Mouse (Mus musculus) activated CD4-positive, CD25-positive, alpha-beta regulatory T cell, adult 4 months (primary cell): ENCODE results near the gene Dcaf15. TPM values are rescaled to one million over a fixed set of nuclear protein-coding genes. Genes with fewer than 3 reads are reported as not detected.

Experiments used
- ATAC-seq: one replicate; pipeline ENCODE4 v1.8.0; 2017
- polyA plus RNA-seq, 2 experiments: library from polyadenylated mRNA; unstranded; fragments of 100-300 nt; shearing (Covaris generic); gene quantifications; one replicate each; pipeline ENCODE4 v1.2.1; 2017

Dcaf15 gene
- polyA plus RNA-seq = 10 to 100 TPM; 13.9 to 15.9 TPM

DNA sequence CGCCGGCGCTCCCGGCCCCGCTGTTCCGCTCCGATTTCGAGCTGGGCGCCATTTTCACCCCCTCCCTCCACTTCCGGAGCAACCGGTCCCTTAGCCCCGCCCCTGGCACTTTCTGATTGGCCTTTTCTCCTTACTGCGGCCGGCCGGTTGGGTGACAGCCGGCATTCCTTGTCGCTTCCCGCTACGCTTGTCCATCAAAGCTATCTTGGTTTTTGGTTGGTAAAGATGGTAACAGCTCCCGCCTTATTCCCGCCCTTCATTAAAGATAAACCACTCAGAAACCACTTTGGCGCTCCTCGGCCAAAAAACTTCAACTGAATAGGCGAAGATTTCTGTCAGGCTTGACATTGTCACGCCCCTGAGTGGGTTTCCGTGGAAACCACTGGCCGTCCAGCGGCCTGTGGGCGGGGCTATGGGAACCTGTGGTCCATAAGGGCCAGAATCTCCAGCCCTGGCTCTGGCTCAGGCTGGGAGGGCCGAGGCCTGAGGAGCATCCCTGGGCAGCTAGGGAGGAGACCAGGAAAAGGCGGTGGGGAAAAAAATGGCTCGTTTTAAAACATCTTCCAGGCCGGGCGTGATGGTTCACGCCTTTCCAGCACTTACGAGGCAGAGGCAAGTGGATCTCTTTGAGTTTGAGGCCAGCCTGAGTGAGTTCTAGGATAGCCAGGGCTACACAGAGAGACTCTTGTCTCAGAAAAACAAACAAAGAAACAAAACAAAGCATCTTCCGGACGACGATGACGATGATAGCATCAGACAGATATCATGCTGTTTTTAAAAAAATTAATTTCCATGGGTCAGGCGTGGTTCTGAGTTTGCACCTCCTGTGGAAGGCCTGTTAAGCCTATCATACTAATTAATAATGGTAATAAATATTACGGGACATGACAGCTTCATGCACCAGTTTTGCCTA is at the start of gene Dcaf15:
Gene Dcaf15 (minus strand): TSS at position 72 of the 913 bp plus-strand sequence.
- peak; percentile 91 for ATAC-seq

DNA sequence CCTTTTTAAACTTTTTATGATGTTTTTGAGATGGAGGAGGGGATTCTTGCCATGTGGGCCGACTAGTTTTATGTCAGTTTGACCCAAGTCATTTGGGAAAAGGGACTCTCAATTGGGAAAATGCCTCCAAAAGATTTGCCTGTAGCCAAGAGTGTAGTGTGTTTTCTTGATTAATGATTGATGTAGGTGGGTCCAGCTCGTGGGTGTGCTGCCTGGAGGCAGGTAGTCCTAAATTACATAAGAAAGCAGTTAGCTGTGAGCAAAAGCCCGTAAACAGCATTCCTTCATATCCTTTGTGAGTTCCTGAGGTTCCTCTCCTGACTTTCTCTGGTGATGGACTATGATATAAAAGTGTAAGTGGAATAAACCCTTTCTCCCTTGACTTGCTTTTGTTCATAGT is 44.6 kb upstream of the Dcaf15 start:
- ATAC-seq = no peak

DNA sequence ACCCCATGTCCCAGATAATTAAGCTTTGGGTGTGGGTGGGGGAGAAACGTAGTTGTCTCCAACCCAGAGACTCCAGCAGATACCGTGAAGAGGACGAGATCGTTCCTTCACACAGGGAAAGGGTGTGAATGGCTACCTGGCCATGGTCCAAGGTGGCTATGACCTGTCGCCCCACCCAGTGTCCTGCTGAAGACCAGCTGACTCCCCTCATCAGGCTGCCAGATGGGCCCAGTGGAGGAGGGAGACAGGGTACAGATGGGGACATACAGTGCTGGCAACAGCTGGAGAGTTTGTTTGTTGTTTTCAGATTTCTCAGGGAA is 43.9 kb upstream of the Dcaf15 start:
- no peak for ATAC-seq

DNA sequence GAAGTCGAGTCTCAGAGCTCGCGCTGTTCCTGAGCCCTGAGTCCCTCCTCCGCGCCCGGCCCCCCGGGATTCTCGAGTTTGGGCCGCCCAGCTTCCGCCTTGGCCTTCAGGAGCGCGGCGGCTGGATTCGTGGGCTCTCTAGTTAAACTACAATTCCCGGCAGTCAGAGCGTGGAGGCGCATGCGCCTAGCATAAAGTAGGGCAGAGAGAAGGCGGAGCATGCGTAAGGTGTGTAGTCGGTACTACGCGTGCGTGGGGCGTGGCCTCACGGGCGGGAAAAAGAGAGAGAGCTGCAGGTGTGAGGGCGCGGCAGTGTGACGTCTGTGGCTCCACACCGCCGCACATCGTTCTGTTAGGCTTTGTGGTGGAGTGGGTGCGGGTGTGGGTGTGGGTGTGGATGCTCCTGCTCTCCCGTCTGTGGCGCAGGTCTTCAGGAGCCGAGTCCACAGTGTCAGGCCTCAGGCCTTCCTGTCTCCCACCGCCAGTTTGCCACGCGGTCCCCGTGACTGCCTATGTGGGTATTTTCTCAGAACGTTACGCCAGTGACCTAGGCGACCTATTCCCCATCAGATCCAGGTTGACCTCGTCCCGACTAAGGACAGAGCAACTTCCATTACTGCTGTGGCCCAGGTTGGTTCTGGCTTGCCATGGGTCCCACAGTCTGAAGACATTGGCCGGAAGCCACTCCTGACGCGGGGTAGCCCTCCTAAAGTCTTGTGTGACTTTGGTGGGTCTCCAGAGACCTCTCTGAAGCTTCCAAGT is 43.4 kb upstream of the Dcaf15 start, which contains the start of the genes Cc2d1a and 4930432K21Rik:
Gene Cc2d1a (minus strand): TSS at position 168 of the 762 bp plus-strand sequence.
Gene 4930432K21Rik (plus strand): TSS at position 257 of the 762 bp plus-strand sequence.
- peak; percentile 95 for ATAC-seq

DNA sequence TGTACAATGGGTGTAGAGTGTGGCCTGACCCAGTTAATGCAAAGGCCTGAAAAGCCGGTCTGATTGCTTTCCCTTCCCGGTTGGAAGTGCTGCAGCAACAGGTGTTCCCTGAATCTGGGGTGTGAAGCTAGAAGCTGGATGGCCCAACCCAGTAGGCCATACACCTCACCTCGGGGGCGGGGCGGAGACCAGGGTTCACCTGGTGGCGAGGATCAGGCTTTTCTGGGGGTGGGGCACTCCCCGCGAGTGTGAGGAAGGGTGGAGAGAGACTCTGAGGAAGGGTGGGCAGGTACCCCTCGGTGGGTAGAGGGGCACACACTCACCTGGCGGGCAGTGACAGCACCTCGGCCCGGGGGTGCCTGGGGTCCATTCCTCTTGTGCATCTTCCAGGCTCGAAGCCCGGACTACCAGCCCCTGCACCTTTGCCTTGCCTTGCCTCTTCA is 42.8 kb upstream of the Dcaf15 start:
- ATAC-seq = peak; percentile 21

DNA sequence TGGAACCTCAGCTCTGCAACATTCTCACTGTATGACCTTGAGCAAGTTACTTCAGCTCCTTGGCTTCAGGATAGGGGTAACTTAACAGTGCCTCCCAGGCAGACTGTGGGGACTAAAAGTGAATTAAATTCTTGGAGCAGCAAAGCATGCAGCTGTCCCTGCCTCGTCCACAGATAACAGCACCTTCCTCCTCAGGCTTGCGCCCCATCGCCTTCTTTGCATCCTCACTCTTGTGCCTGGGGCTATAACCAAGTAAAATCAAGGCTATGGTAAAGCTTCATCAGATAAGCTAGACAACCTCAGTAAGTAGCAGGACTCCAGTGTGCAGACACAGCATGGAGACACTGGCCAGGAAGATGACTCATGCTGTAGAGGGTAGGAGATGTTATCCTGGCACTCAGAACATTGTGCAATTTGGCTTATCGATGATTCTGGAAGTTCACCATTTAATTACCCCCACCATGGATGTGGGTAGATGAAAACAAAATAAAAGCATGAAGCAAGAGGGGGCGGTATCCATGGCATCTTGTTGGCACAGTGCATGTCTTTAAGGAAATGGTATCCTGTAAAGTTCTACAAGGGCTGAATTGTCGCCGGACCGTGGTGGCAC is 40.2 kb upstream of the Dcaf15 start:
- no peak for ATAC-seq

DNA sequence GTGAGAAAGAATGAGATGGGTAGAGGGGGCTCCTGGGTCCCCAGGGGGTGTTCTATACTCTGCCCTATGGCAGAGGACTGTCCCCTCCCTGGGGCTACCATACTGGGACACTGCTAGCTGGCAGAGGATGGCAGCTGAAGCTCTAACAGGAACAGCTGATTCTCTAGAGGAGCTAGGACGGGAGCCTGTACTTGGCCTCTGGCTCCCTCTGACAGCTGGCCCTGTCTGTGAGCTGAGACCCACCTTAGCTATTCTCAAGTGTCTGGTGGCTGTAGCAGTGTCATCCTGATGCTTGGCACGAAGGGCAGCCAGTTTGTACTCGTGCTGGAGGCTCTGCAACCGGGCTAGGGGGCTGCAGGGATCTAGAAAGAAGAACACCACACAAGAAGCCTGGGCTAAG is 36.3 kb upstream of the Dcaf15 start:
- ATAC-seq = no peak

DNA sequence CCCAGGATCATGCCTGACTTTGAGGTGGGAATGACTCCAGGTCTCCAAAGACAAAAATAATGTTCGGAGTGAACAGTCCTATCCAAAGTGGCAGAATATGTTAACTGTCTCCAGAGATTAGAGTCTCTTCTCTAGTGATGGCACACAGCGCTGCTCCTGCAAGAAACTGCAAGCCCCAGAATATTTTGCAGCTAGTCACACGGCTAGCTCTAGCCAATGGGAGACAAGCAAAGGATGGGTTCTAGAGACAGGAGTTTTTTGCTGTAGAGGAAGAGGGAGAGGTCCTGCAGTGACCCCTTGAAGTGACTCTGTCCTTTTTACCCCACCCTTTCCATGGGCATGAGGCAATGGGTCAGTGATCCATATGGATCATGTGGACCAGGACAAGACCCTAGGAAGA is 33.3 kb upstream of the Dcaf15 start:
- ATAC-seq = no peak

DNA sequence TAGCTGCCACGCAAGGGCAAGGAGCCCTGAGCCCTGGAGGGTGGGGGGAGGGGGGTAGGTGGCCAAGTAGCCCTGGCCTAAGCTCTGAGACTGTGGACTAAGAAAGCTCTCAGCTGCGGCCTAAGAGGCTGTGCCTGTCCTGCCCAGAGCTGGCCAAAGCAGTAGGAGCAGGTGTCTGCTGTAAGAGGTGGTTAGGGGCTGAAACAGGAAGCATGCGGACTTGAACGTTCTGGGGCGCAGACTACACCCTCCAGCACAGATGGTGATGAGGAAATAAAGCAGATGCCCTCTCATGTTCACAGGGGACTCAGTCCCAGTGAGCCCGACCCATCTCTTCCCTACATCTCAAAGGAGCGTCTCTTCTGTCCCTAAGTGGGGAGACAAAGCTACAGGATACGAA is 27.7 kb upstream of the Dcaf15 start:
- ATAC-seq = no peak

DNA sequence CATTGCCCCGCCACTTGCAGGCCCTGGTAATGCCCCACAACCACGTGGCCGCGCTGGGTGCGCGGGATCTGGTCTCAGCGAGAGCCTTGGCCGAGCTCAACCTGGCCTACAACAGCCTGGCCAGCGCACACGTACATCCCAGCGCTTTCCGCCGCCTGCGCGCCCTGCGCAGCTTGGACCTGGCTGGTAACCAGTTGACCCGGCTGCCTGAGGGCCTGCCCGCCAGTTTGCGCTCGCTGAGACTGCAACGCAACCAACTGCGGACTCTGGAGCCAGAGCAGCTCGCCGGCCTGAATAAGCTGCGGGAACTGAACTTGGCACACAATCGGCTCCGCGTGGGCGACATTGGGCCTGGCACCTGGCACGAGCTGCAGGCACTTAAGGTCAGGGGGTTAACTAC is 26.2 kb upstream of the Dcaf15 start:
- no peak for ATAC-seq

DNA sequence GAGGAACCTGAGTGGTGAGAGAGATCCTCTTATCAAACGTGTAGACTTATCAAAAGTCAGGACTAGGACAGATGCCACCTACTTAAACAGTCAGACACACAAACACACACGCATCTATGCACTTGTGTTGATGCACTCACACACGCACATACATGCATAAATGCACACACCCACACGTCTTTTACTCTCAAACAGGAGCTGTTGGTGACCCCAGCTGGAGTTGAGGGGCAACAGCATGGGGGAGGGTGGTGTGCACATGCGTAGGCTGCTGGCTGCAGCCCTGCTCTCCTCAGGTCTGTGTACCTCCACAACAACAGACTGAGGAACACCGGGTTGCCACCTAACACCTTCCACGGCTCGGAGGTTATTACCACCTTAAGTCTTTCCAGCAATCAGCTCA is 23.7 kb upstream of the Dcaf15 start:
- peak; percentile 5 for ATAC-seq

DNA sequence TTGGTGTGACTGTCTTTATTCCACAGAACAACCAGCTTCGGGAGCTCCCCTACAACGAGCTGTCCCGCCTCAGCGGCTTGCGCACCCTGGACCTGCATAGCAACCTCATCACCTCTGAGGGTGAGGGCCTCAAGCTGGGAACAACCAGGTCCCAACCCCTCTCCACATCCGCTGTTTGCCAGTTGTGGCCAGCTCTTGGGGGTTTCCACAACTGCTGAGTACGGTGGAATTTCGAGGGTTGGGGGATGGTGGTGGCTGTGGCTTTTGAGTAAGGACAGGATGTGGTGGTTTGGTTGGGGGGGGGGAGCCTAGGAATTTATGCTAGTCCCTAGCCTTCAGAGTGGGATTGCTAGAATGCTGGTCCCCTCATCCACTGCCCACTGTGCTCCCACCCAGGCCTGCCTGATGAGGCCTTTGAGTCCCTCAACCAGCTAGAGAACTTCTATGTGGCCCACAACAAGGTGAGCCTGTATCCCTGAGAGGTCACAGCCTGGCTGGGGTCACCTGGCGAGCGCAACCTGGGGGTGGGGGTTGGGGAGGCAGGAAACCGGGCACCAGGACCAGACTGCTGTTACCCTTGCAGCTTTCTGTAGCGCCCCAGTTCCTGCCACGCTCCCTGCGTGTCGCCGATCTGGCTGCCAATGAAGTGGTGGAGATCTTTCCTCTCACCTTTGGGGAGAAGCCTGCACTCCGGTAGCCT is 22.8 kb upstream of the Dcaf15 start:
- peak; percentile 92 for ATAC-seq

DNA sequence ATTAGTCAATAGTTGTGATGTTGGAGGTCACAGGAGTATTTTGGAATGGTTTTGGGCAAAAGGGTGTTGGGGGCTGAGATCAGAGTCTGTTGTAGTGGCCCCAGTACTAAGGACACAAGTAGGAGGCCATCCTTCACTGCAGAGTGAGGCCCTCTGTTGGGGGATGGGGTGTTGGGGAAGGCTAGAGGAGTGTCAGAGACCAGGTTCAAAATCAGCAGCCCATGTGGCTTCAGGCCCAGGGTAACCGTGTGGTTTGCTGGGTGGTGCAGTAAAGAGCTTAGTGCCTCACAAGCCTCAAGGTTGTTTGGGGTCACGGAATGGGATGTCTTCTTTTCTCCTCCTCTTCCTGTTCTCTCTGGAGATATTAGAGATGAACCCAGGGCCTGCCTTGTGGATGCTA is 22.2 kb upstream of the Dcaf15 start:
- ATAC-seq = peak; percentile 28

DNA sequence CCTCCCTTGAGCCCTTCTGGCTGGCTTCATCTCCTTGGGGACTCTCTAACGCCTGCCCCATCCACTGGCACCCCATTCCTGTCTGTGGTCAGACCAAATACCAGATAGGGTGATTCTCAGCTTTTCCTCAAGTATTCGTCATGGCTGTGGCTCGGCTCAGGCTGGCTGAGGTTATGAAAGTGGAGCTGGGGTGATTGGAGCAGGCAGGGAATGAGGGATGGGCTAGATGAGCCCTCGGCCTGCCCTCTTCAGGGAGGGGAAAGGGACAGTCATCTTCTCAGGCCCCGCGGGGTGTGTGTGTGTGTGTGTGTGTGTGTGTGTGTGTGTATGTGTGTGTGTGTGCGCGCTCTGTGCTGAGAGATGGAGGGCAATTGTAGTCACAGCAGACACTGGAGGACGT is 21.1 kb upstream of the Dcaf15 start, which contains the start of gene Podnl1:
Gene Podnl1 (plus strand): TSS at position 334 of the 400 bp plus-strand sequence.
- ATAC-seq = no peak

DNA sequence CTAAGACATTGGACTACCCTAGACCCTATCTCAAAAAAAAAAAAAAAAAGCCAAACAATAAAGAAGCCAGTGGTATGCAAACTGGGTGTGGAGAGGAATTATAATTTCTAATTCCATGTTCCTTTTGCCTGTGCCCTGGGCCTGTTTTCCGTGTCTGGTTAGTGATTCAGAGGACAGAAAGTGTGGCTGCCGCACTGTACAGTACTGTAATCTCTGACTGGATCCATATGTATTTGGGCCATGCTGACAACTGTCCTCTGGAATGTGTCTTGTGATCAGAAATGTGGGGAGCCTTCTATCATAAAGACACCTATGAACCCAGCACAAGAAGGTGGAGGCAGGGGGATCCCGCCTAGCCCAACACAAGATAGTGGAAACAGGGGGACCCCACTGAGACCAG is 17.6 kb upstream of the Dcaf15 start:
- ATAC-seq = no peak

DNA sequence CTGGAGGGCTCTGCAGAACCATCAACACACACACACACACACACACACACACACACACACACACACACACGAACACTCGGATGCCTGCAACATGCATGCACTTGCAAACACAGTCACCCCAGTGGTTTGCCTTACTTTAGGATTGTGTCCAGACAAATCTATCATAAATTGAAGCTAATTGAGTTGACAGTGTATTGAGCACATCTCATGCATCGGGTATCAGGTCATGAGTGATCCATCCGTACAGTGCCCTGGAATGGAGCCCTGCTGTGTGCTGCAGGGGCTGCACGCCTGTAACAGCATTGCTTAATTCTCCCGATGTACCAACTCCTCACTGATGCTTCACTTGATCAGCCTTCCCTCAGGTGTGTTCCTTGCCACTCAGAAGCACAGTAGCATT is 11.1 kb upstream of the Dcaf15 start:
- ATAC-seq = no peak

DNA sequence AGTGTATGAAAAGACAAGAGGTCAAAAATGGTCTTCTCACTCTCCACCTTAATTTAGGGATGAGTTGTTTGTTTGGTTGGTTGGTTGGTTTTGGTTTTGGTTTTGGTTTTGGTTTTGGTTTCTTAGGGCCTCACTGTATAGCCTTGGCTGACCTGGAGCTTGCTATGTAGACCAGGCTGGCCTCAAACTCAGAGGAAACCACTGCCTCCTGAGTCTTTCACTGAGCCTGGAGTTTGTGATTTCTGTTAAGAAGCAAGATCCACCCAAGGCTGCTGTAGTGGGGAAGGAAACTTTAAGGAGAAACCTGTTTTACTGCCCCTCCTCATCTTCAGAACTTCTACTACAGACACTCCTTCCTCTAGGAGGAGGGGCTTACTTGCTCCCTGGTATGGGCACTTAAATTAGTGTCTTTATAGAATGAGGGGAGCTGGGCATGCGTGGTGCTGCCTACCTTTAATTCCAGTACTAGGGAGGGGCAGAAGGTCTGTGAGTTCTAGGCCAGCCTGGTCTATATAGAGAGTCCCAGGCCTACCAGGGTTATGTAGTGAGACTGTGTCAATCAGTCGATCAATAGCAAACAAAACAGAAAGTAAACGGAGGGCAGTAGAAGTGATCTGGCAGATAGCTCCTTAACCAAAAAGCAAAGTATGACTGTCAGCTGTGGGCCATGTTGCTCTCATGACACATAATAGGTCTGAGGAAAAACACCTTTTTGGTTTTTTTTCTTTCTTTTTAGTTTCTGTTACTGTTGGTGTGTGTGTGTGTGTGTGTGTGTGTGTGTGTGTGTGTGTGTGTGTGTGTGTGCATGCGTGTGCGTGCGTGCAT is 1.9 kb upstream of the Dcaf15 start:
- peak; percentile 24 for ATAC-seq

DNA sequence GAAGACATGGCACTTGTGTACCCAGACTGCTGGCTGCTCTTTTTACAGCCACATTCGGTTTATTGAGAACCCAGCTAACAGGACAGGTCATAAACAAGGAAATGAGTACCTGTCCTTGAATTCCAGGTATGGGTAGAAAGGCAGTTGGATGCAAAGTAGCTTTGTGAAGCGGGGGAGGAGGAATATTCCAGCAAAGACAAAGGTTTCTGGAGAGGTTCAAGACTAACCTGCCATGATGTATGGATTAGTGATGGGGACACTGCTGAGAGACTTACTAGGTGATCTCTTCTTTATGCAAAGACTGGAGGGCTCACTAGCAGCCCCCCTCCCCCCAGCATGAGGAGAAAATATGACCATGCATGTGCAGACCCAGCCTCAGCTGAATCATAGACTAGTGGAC is 1.1 kb upstream of the Dcaf15 start:
- no peak for ATAC-seq

DNA sequence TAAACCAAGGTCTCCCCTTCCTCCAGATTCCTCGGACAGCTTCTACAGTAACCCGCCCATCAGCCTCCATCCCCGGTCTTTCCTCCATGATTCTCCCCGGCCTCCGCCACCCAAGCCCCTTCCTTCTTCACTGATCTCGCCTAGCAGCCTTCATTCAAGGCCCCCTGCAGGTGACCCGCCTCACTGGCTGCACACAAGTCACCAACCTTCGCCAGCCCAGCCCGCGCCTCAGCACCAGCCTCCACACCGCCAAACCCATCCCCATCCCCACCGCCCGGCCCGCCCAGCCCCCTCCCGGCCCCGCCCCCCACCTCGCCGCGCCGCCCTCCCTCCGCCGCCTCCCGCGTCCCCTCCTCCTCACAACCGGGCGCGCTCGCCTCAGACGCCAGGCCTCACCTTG is 347 bp downstream of the Dcaf15 start:
- ATAC-seq = peak; percentile 43

DNA sequence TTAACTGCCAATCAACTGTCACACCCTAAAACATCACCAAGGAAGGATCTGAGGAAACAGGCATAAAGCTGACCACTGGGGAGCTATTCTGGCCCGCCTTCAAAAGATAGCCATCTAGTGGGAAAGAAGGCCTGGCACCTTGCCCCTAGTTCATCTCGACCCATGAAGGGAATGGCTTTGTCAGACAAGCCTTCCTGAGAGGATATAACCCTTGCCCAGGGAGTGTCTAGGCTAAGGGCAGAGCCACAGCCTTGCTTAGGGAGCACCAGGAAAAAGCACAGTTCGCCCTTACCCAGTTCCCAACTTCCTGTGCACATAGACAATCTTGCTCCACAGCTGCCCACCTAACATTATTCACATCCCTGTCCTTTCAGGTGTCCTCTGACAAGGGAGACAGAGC is 967 bp downstream of the Dcaf15 start:
- ATAC-seq = no peak

DNA sequence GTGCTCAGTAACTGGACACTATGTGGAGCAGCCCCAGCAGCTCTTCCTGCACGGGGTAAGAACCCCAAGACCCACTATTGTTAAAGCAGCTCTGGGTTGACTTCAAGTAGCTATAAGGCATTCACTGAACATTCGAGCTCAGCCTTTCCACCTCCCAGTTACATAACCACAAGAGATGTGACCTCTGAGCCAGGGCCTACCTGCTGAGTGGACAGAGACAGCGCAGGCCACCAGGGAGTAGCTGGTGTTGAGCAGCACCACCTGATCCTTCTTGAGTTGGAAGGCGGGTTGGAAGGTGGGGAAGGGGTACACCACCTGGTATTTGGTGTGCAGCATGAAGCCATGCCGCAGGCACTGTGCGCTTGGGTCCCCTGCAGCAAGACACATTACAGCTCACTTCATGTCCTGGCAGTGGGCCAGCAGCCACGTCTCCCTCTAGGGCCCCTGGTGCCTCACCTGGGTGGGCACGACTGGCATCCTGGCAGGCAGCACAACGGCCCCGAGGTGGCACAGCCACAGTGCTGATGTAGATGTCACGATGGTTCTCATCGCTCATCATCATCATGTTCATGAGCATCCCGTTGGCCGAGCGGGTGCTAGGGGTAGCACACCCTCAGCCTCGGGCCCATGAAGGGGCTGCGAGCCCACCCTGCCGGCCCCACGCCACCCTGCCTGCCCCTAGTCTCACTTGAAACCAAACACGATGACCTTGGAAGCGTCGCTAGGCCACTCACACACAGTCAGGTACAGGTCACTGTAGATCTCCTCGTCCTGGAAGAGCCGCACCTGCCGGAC is 2.9 kb downstream of the Dcaf15 start:
- ATAC-seq = no peak
